Mouse (Mus musculus) G1E (cell line): ENCODE data around the gene Pfdn2. TPM values are rescaled to one million over a fixed set of nuclear protein-coding genes. Genes with fewer than 3 reads are reported as not detected.
A peak's percentile ranks its signal among the peaks of the same experiment; 100 is the strongest.

Experiments
- ATAC-seq: 2 replicates; pipeline ENCODE4 v1.8.0; 2016; ENCODE audit warnings: mild to moderate bottlenecking; ENCODE audit not compliant: insufficient number of reproducible peaks, poor library complexity, low FRiP score, severe bottlenecking; ENCODE audit errors: extremely low read depth
- DNase-seq: peaks from one replicate; pipeline ENCODE4 v3.0.0; 2012; ENCODE audit warnings: low spot score
- H3K27me3 ChIP-seq: 2 replicates; pipeline ENCODE4 v1.6.1; 2012; ENCODE audit warnings: mild to moderate bottlenecking, low read length, inconsistent platforms; ENCODE audit not compliant: insufficient read depth
- H3K36me3 ChIP-seq: replicated peaks from 2 replicates; pipeline ENCODE3; 2012; ENCODE audit warnings: mild to moderate bottlenecking, inconsistent platforms
- H3K4me1 ChIP-seq: 2 replicates; pipeline ENCODE4 v1.6.1; 2012; ENCODE audit warnings: low read depth, low read length, inconsistent platforms, mixed read lengths; ENCODE audit not compliant: insufficient read depth
- H3K4me3 ChIP-seq: 2 replicates; pipeline ENCODE4 v1.5.1; 2012; ENCODE audit warnings: low read depth, mild to moderate bottlenecking, inconsistent platforms, low read length, moderate library complexity, mixed read lengths
- H3K9me3 ChIP-seq: replicated peaks from 2 replicates; pipeline ENCODE4 v1.6.1; 2012; ENCODE audit warnings: inconsistent platforms
- CTCF ChIP-seq: IDR thresholded peaks from 2 replicates; pipeline ENCODE4 v1.5.1; 2012; ENCODE audit warnings: low read depth, low read length, inconsistent platforms, mixed read lengths
- GATA1 ChIP-seq: IDR thresholded peaks from 2 replicates; pipeline ENCODE4 v1.6.1; 2012; ENCODE audit warnings: borderline replicate concordance, low read length, inconsistent platforms, mixed read lengths
- GATA2 ChIP-seq: IDR thresholded peaks from 2 replicates; pipeline ENCODE4 v1.6.1; 2012; ENCODE audit warnings: low read depth, low read length, inconsistent platforms, borderline replicate concordance
- POLR2AphosphoS5 ChIP-seq: IDR thresholded peaks from 2 replicates; pipeline ENCODE4 v1.6.1; 2012; ENCODE audit warnings: low read depth, low read length, inconsistent platforms; ENCODE audit not compliant: insufficient replicate concordance
- TAL1 ChIP-seq: conservative IDR thresholded peaks from 2 replicates; pipeline ENCODE4 v1.6.1; 2012; ENCODE audit warnings: low read depth, low read length, inconsistent platforms, mixed read lengths
- polyA plus RNA-seq: library from polyadenylated mRNA; stranded (reverse); fragments of >175 nt; gene quantifications from 2 replicates; pipeline ENCODE4 v1.2.3, GENCODE M21; 2012
- total RNA-seq, 2 experiments: library from RNA; stranded (forward) in 1 of 2; stranded (reverse) in 1 of 2; fragments of 200-1000 nt in 1 of 2; fragments of >200 nt in 1 of 2; fragmentation: Nextera tagmentation in 1 of 2; gene quantifications; 2 replicates each; pipeline ENCODE4 v1.2.3; 2014 to 2017

The Pfdn2 gene
- total and polyA plus RNA-seq, 3 experiments, result 16.9 to 47.3 (median 22.3) TPM

- DNase-seq (no peak), ATAC-seq (no peak)
- Histone ChIP-seq H3K27me3 (no peaks in the 10 kb centered on the region), H3K36me3 (peaks cover 78% of the 10 kb centered on the region), H3K4me1 (peaks cover 25% of the 10 kb centered on the region), H3K9me3 (no peaks in the 10 kb centered on the region), H3K4me3 (no peak overlapping the region)
- TF ChIP-seq CTCF (no peak), TAL1 (no peak), POLR2AphosphoS5 (no peak), GATA1 (no peak), GATA2 (no peak)
These were observed 10.4 kb downstream of the Pfdn2 start for GRCm38 (mm10) chr1:171355812-171356340.

- peaks cover 31% of the 10 kb centered on the region for H3K4me1 ChIP-seq
- ATAC-seq, result no peak
- TF ChIP-seq GATA2, result no peak
- no peak for TF ChIP-seq POLR2AphosphoS5
- TF ChIP-seq GATA1, result no peak
These were observed 11.3 kb downstream of the Pfdn2 start for GRCm38 (mm10) chr1:171356814-171357213.

GRCm38 (mm10) chr1:171358421-171358820 is 13.0 kb downstream of the Pfdn2 start:
- DNase-seq, result no peak
- H3K27me3 ChIP-seq, result no peaks in the 10 kb centered on the region
- ATAC-seq, result 0 out of 2 replicates have a peak, but pooled peaks have one; percentile 25

More at GRCm38 (mm10) chr1:171356814-171357213, 11.3 kb downstream of the Pfdn2 start:
- H3K36me3 ChIP-seq, result peaks cover 77% of the 10 kb centered on the region
- no peak overlapping the region for H3K4me3 ChIP-seq
- H3K27me3 ChIP-seq, result no peaks in the 10 kb centered on the region
- DNase-seq, result no peak
- no peaks in the 10 kb centered on the region for H3K9me3 ChIP-seq

GRCm38 (mm10) chr1:171360253-171360652 is 14.8 kb downstream of the Pfdn2 start:
- TF ChIP-seq TAL1, result no peak
- TF ChIP-seq GATA1, result no peak
- TF ChIP-seq CTCF, result no peak
- no peak for TF ChIP-seq POLR2AphosphoS5
- TF ChIP-seq GATA2, result no peak
- peaks cover 55% of the 10 kb centered on the region for H3K36me3 ChIP-seq
- DNase-seq (no peak), ATAC-seq (no peak)
- no peaks in the 10 kb centered on the region for H3K9me3 ChIP-seq
- peak overlapping the region; percentile 74 for H3K4me3 ChIP-seq
- peaks cover 3% of the 10 kb centered on the region; the same call in 1 of the 2 replicates for H3K27me3 ChIP-seq
- peaks cover 26% of the 10 kb centered on the region for H3K4me1 ChIP-seq

More at GRCm38 (mm10) chr1:171358421-171358820, 13.0 kb downstream of the Pfdn2 start:
- Histone ChIP-seq H3K4me3 (no peak overlapping the region), H3K36me3 (peaks cover 66% of the 10 kb centered on the region), H3K4me1 (peaks cover 29% of the 10 kb centered on the region), H3K9me3 (no peaks in the 10 kb centered on the region)
- no peak for TF ChIP-seq POLR2AphosphoS5
- no peak for TF ChIP-seq GATA1
- no peak for TF ChIP-seq GATA2
- peak; percentile 25; the same call in 1 of the 2 replicates for TF ChIP-seq CTCF
- TF ChIP-seq TAL1, result no peak

GRCm38 (mm10) chr1:171360656-171361055 is 15.2 kb downstream of the Pfdn2 start, which contains the start of gene Klhdc9:
Gene Klhdc9 (minus strand): TSS chr1:171360798.
- no peaks in the 10 kb centered on the region for H3K9me3 ChIP-seq
- peaks cover 55% of the 10 kb centered on the region for H3K36me3 ChIP-seq
- DNase-seq, result peak; percentile 86
- no peak for TF ChIP-seq GATA1
- TF ChIP-seq CTCF, result no peak
- TF ChIP-seq GATA2, result no peak
- TF ChIP-seq TAL1, result no peak
- no peak for TF ChIP-seq POLR2AphosphoS5
- H3K4me1 ChIP-seq, result peaks cover 26% of the 10 kb centered on the region
- ATAC-seq, result peak; percentile 87
- peaks cover 4% of the 10 kb centered on the region; the same call in 1 of the 2 replicates for H3K27me3 ChIP-seq
- H3K4me3 ChIP-seq, result peak within 1 kb of the TSS; percentile 74

- DNase-seq (peak; percentile 54), ATAC-seq (no peak)
- Histone ChIP-seq H3K27me3 (peaks cover 7% of the 10 kb centered on the region), H3K4me1 (peaks cover 26% of the 10 kb centered on the region), H3K4me3 (peak overlapping the region; percentile 74), H3K36me3 (peaks cover 48% of the 10 kb centered on the region), H3K9me3 (no peaks in the 10 kb centered on the region)
- TF ChIP-seq TAL1 (no peak), POLR2AphosphoS5 (no peak), CTCF (peak; percentile 59; the same call in 1 of the 2 replicates), GATA1 (no peak)
These were observed 15.9 kb downstream of the Pfdn2 start for GRCm38 (mm10) chr1:171361106-171362103.
